Mouse (Mus musculus): ENCODE results near the gene Olfr45. TPM values are rescaled to one million over a fixed set of nuclear protein-coding genes. Genes with fewer than 3 reads are reported as not detected.
"Not testable (repeated sequence)": the region's sequence is repeated elsewhere in the genome, so short reads cannot be mapped to it uniquely, and the experiment has no call there.

Gene Olfr45
- not detected in 2 replicates for polyA plus RNA-seq (2016; fragmentation: Nextera tagmentation; extraction: Ambion mirVana)

DNA sequence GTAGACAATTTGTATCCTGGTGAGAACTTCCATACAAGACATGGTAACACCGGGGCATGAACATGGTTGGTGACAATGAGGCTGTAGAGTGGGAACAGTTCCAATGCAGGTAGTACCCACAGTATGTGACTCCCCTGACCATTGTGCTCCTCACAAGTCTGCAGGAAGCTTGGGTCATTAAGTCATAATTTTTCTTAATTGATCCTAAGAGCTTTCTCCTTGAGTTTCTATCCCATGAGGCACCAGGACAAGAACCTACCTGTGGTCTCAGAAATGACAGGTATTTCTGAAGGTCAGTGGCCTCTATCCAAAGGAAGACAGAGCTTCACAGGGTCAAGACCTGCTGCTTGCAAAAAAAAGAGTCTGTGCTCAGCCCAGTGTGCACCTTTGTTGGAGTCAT, at the start of gene Olfr45:
Gene Olfr45 (plus strand): TSS at position 301 of the 400 bp plus-strand sequence.
- Histone ChIP-seq H3K9ac (no peak within 1 kb of the TSS), H3K36me3 (no peaks in the 10 kb centered on the region), H3K4me3 (no peak within 1 kb of the TSS), H3K27ac (no peak within 1 kb of the TSS), H3K9me3 (replicated peaks) (0 out of 2 replicates have a peak, but pooled peaks cover 3% of the 10 kb centered on the region), H3K4me2 (replicated peaks) (no peak within 1 kb of the TSS), H3K4me1 (no peaks in the 10 kb centered on the region), H3K27me3 (no peaks in the 10 kb centered on the region)
- WGBS = 92% methylated on average over 1 of the region's 1 CpGs
- no peak for ATAC-seq (ENCODE audit: low FRiP score)

DNA sequence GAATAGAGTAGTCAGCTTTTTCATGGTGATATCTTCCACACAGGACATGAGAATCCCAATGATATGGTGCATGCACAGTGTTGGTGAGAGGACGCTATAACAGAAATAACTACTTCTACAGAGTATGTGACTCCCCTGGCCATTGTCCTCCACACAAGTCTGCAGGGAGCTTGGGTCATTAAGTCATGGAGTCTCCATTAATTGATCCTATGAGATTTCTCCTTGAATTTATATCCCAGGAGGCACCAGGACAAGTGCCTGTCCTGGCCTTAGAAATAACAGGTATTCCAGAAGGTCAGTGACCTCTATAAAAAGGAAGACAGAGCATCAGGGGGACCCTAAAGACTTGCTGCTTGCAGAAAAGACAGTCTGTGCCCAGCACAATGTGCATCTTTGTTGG, 35.6 kb upstream of the Olfr45 start, which contains the start of gene Olfr53:
Gene Olfr53 (plus strand): TSS at position 301 of the 400 bp plus-strand sequence.
- 90% methylated on average over 1 of the region's 1 CpGs for WGBS
- no peaks in the 10 kb centered on the region for H3K9me3 ChIP-seq (replicated peaks)
- no peaks in the 10 kb centered on the region for H3K27me3 ChIP-seq
- H3K9ac ChIP-seq = no peak within 1 kb of the TSS
- H3K36me3 ChIP-seq = no peaks in the 10 kb centered on the region
- H3K4me3 ChIP-seq = no peak within 1 kb of the TSS
- no peaks in the 10 kb centered on the region for H3K4me1 ChIP-seq
- H3K27ac ChIP-seq = no peak within 1 kb of the TSS
- no peak for ATAC-seq (ENCODE audit: low FRiP score)
- H3K4me2 ChIP-seq (replicated peaks) = no peak within 1 kb of the TSS

DNA sequence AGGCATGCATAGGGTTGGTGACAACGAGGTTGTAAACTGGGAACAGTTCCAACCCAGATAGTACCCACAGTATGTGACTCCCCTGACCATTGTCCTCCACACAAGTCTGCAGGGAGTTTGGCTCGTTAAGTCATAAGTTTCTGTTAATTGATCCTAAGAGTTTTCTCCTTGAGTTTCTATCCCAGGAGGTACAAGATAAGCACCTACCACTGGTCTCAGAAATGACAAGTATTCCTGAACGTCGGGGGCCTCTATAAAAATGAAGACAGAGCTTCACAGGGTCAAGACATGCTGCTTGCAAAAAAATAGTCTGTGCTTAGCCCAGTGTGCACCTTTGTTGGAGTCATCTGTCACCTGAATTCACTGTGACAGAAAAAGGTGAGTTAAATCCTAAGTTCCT, 22.1 kb upstream of the Olfr45 start, which contains the start of gene Olfr539:
Gene Olfr539 (plus strand): TSS at position 301 of the 400 bp plus-strand sequence.
- H3K9me3 ChIP-seq (replicated peaks) = no peaks in the 10 kb centered on the region
- no peak within 1 kb of the TSS for H3K9ac ChIP-seq
- H3K36me3 ChIP-seq = no peaks in the 10 kb centered on the region
- ATAC-seq (ENCODE audit: low FRiP score) = no peak
- no peak within 1 kb of the TSS for H3K27ac ChIP-seq
- H3K4me1 ChIP-seq = no peaks in the 10 kb centered on the region
- no peak within 1 kb of the TSS for H3K4me2 ChIP-seq (replicated peaks)
- 83% methylated on average over 4 of the region's 4 CpGs for WGBS
- H3K27me3 ChIP-seq = no peaks in the 10 kb centered on the region
- H3K4me3 ChIP-seq = no peak within 1 kb of the TSS

DNA sequence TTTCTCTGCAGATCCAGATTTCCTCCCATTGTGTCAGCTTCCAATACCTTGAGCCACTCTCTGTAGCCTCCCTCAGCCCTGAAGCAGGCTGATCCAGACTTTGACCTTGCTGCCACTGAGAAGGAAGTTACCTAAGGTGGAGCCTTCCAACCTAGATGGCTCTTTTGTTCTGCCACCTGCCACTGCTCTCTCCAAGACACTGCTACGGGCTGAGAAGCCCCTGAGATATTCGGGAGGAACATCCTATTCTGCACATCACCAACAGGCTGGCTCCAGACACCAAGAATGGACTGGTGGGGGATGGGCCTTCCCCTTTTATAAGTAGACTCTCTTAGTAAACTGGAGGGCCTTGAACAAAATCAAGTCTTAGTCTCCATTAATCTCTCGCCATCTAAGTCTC, 11.1 kb upstream of the Olfr45 start:
- not testable (repeated sequence) for H3K4me3 ChIP-seq; H3K36me3 ChIP-seq; H3K27me3 ChIP-seq; H3K27ac ChIP-seq; H3K9ac ChIP-seq; ATAC-seq (ENCODE audit: low FRiP score); H3K4me1 ChIP-seq; H3K4me2 ChIP-seq (replicated peaks)
- WGBS = 89% methylated on average over 3 of the region's 3 CpGs
- H3K9me3 ChIP-seq (replicated peaks) = peaks cover 12% of the 10 kb centered on the region; the same call in 1 of the 2 replicates

DNA sequence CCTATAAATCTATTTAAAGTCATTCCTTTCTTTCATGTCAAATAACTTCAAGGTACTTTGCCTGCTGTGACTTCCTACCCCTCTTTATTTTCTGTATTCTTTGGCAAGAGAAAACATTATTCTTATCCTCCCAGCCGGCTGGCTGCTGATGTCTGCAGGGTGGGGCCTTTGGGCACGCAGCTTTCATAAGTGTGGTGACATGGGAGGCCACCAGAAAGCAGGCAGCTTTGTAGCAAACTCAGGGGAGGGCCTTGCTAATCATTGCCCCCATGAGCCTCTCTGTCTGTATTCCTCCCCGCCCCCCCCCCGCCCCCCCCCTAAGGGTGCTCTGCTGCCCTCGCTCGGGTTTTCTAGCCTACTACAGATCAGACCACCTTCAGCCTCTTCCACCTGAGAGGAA, 5.9 kb upstream of the Olfr45 start:
- Histone ChIP-seq H3K4me2 (replicated peaks) (peak overlapping the region; percentile 34), H3K36me3 (no peaks in the 10 kb centered on the region), H3K27me3 (no peaks in the 10 kb centered on the region), H3K27ac (no peak overlapping the region), H3K4me3 (no peak overlapping the region), H3K9me3 (replicated peaks) (peaks cover 15% of the 10 kb centered on the region; the same call in 1 of the 2 replicates), H3K4me1 (0 out of 2 replicates have a peak, but pooled peaks cover 4% of the 10 kb centered on the region), H3K9ac (no peak overlapping the region)
- 17% methylated on average over 2 of the region's 6 CpGs for WGBS
- no peak for ATAC-seq (ENCODE audit: low FRiP score)

DNA sequence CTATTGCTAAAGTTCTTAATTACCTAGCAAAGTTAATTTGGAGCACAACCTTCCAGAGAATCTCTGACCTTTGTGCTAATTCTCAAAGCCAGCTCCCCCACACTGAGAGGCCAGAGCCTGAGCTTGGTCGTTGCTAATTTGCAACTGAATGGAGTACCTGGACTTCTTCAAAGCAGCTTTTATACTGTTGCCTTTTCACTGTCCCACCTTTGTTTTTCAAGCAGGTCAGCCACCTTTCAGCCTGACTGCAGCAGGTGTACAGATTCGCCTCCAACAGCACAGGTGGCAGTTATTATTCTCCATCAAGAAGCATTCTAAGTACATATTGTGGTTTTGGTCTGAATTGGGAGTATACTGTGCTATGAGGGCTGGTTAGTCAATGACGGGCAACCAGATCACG, 2.2 kb upstream of the Olfr45 start:
- H3K36me3 ChIP-seq; H3K4me1 ChIP-seq; H3K27me3 ChIP-seq; H3K27ac ChIP-seq; H3K4me2 ChIP-seq (replicated peaks); H3K4me3 ChIP-seq; ATAC-seq (ENCODE audit: low FRiP score); H3K9me3 ChIP-seq (replicated peaks); H3K9ac ChIP-seq: not testable (repeated sequence)
- WGBS = 74% methylated on average over 4 of the region's 4 CpGs

DNA sequence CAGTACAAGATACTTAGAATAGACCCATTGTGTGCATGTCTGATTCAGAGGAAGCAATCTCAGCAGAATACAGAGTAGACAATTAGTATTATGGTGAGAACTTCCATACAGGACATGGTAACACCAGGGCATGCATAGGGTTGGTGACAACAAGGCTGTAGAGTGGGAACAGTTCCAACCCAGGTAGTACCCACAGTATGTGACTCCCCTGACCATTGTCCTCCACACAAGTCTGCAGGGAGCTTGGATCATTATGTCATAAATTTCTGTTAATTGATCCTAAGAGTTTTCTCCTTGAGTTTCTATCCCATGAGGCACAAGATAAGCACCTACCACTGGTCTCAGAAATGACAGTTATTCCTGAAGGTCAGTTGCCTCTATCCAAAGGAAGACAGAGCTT, 15.2 kb downstream of the Olfr45 start, which contains the start of gene Olfr541:
Gene Olfr541 (plus strand): TSS at position 301 of the 400 bp plus-strand sequence.
- Histone ChIP-seq H3K9me3 (replicated peaks) (no peaks in the 10 kb centered on the region), H3K4me2 (replicated peaks) (no peak within 1 kb of the TSS), H3K36me3 (no peaks in the 10 kb centered on the region), H3K27ac (no peak within 1 kb of the TSS), H3K4me1 (no peaks in the 10 kb centered on the region), H3K9ac (no peak within 1 kb of the TSS), H3K27me3 (no peaks in the 10 kb centered on the region), H3K4me3 (no peak within 1 kb of the TSS)
- no peak for ATAC-seq (ENCODE audit: low FRiP score)

DNA sequence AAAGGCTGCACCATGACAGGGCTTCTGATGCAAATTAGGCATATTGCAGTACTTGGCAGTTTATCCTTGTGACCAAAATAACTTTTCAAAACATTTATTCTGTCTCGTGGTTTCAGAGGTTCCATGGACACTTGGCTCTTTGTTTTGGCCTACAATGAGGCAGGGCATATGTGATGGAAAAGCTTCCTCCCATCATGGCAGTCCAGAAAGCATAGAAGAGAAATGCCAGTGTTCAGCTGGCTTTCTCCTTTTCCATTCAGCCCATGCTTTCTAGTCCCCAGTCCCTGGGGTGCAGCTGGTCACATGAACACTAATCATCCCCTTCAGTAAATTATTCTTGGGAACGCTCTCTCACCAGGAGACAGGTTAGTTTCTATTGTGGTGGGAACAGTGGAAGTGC, 24.6 kb downstream of the Olfr45 start:
- H3K4me2 ChIP-seq (replicated peaks) = no peak overlapping the region
- no peaks in the 10 kb centered on the region for H3K36me3 ChIP-seq
- 27% methylated on average over 2 of the region's 2 CpGs for WGBS
- no peaks in the 10 kb centered on the region for H3K4me1 ChIP-seq
- H3K9ac ChIP-seq = no peak overlapping the region
- peak; percentile 56 for ATAC-seq (ENCODE audit: low FRiP score)
- no peaks in the 10 kb centered on the region for H3K9me3 ChIP-seq (replicated peaks)
- no peak overlapping the region for H3K4me3 ChIP-seq
- H3K27ac ChIP-seq = no peak overlapping the region
- no peaks in the 10 kb centered on the region for H3K27me3 ChIP-seq

DNA sequence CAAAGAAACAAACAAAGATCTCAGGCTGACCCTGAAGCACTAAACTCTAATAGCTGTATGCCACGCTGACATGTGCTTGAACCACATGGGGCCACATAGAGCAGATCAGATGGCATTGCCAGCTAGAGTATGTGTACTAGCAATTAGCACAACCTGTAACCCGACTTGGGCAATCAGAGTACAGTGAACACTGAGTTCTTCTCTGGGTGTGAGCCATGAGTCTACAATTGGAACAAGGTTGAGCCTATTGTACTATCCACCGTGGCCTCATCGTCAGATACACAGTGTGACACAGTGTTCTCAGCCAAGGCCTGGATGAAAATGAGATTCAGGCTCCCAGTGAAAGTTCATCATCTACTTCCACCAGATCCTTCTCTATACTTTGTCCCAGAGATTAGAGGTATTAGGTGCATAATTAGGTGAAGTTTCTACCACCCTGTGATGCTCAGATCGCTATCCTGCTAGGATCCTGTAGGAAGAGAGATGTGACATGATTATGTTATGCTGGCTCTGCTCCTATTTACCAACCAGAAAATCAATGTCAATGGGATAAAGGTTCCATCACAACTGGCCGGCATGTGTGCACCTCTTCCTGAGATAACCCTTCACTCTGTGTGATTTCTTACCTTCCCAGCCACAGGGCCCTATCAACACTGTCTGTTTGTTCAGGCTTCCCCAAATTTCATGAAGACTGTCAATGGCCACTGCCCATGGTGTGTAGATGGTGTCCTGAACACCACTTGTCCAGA, 26.0 kb downstream of the Olfr45 start:
- 86% methylated on average over 6 of the region's 6 CpGs for WGBS
- Histone ChIP-seq H3K4me2 (replicated peaks) (no peak overlapping the region), H3K4me1 (no peaks in the 10 kb centered on the region), H3K36me3 (no peaks in the 10 kb centered on the region), H3K27ac (no peak overlapping the region), H3K27me3 (no peaks in the 10 kb centered on the region), H3K9me3 (replicated peaks) (no peaks in the 10 kb centered on the region), H3K9ac (no peak overlapping the region), H3K4me3 (no peak overlapping the region)
- ATAC-seq (ENCODE audit: low FRiP score) = no peak

DNA sequence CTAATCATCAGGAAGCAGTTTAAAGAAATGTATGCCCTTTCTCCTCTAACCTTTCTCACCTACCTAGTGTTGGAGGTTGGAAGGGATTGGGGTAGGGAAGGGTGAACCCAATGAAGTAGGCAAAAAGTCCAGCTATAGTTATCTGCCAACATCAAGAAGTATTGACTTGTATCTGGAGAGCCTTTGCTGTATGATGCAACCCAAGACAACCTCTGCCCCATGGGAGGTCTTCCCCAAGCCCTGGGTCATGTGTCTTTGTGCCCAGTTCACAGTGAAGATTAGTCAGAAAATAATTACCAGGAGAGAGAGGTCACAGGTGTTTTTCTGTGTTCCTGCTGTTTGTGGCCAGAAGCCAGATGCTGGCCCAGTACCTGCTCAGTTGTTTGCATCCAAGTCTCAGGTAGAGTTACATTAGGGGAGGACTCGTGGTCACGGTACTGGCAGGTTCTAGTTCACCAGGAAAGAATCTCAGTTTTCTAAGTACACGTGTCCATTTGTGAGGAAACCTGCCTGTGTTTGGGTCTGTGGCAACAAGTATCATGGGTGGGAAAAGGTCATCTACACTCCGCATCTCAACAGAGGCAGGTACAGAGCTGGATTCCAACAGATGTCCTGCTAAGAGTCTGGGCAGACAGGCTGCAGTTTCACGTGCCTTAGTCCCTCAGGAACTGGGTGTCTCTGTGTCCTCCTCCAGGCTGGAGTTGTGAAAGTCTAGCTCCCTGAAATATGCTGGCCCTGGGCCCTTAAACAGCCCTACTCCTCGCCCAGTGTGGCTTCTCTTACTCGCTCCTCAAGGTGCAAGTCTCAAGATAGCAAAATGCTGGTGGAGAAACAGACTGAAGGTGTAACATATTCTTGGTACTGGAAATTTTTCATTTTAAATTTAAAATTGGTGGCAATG, 35.7 kb downstream of the Olfr45 start:
- H3K9me3 ChIP-seq (replicated peaks) = no peaks in the 10 kb centered on the region
- no peaks in the 10 kb centered on the region for H3K4me1 ChIP-seq
- WGBS = 80% methylated on average over 7 of the region's 7 CpGs
- no peaks in the 10 kb centered on the region for H3K36me3 ChIP-seq
- no peak for ATAC-seq (ENCODE audit: low FRiP score)
- no peak overlapping the region for H3K9ac ChIP-seq
- H3K4me2 ChIP-seq (replicated peaks) = no peak overlapping the region
- no peak overlapping the region for H3K4me3 ChIP-seq
- no peak overlapping the region for H3K27ac ChIP-seq
- no peaks in the 10 kb centered on the region for H3K27me3 ChIP-seq

DNA sequence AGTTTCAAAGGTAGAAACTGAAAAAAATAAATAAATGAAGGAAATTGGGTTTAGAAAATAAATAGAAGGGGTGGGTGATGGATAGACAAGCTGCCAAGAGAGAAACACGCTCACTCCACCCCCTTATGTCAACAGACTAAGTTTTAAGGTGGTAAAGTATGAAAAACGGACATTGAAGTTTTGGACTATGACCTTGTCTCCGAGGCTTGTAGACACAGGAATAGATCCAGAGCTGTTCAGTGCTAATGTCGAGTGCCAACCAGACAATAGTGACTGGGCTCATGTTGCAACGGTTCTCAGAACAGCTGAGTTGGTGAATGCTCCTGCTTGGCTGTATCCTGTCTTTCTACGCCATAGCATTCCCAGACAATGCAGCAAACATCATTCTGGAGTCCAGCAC, 39.3 kb downstream of the Olfr45 start:
- no peaks in the 10 kb centered on the region for H3K36me3 ChIP-seq
- H3K4me2 ChIP-seq (replicated peaks) = no peak overlapping the region
- 88% methylated on average over 6 of the region's 6 CpGs for WGBS
- H3K9me3 ChIP-seq (replicated peaks) = no peaks in the 10 kb centered on the region
- no peak overlapping the region for H3K9ac ChIP-seq
- no peak for ATAC-seq (ENCODE audit: low FRiP score)
- no peak overlapping the region for H3K4me3 ChIP-seq
- no peaks in the 10 kb centered on the region for H3K4me1 ChIP-seq
- H3K27ac ChIP-seq = no peak overlapping the region
- H3K27me3 ChIP-seq = no peaks in the 10 kb centered on the region

DNA sequence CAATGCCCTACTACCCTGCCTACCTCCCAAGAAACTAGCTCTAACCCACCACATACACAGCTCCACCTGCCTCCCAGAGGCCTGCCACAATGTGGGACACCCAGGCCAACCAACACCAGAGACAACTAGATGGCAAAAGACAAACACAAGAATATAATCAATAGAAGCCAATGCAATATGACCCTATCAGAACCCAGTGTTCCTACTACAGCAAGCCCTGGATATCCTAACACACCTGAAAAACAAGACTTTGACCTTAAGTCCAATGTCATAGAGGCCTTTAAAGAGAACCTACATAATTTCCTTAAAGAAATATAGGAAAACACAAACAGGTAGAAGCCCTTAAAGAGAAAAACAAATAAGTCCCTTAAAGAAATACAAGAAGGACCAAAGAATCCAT, 43.8 kb downstream of the Olfr45 start:
- Histone ChIP-seq H3K9ac (no peak overlapping the region), H3K36me3 (no peaks in the 10 kb centered on the region), H3K4me3 (no peak overlapping the region), H3K4me1 (no peaks in the 10 kb centered on the region), H3K4me2 (replicated peaks) (no peak overlapping the region), H3K9me3 (replicated peaks) (0 out of 2 replicates have a peak, but pooled peaks cover 3% of the 10 kb centered on the region), H3K27me3 (no peaks in the 10 kb centered on the region), H3K27ac (no peak overlapping the region)
- ATAC-seq (ENCODE audit: low FRiP score) = no peak
